Mouse (Mus musculus) ovary, adult 18-20 months (tissue): ENCODE data around the gene Zdhhc8.

Experiments used
- DNase-seq: peaks from one replicate; pipeline ENCODE4 v3.0.0; 2022; ENCODE audit warnings: low spot score, mixed read lengths

The Zdhhc8 gene

DNA sequence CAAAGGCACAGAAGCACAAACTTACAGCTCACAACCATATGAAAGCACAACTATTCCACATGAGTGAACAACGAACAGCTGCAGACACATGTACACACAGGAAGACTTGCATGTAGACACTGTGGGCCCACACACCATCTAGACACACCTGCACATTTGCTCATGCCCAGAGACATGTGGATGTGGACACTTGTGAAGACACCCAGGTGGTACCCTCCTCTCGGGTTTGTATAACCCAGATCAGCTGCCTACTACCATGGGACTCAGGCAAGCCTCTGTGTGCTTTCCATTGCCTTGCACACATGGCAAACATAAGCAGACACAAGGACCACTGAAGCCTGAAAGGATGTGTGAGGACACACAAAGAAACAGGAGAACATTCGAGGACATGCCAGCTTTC lies 3.9 kb downstream of the Zdhhc8 start:
- DNase-seq = no peak

DNA sequence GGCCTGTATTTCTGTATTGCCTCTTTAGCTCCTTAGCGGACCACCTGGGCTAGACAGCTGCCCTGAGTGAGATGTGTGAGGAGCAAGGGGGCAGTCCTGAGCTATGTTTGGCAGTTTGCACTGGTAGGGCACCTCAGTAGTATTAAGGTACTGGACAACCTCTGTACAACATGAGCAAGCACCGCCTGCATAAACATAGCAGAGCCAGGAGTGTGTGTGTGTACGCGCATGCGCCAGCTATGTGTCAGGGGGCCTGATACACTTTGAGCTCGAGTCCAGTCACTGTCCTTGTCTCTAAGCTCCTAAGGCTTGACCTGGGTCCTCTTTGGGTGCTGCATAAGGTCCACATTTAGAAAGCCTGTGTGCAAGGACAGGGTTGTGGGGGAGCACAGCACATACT lies 4.3 kb downstream of the Zdhhc8 start:
- no peak for DNase-seq

DNA sequence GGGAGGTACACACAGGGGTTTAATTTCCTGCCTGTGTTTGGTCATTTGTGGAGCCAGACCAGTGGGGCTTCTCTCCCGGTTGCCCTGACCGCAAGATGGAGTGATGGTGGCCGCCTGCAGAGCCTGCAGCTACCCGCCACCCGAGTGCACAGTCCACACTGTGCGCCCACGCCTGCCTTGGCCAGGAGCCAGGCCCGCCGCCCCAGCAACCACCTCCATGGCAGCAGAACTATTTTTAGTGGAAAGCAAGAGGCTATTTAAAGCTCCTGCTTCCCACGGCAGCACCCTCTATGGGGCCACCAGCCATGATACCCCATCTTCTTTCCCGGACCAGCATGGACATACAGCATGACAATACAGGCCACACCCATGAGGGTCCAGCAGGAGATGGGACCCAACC lies 5.3 kb downstream of the Zdhhc8 start:
- DNase-seq = no peak

DNA sequence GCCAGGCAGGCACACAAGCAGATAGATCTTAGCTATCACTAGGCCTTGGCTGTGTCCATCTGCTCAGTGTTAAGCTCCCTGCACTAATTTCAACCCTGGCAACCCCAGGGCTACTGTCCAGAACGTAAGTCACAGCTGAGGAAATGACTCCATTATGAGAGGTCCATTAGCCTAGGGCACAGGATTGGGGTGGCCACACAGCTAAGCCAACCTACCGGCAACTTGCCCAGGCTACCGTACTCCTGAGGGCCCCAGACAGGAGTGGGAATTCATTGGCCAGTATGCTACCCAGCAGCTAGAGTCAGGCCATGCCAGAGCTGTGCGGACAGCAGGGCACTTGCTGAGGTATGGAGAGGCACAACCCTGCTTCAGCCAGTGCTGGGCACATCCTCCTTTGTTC lies 6.1 kb downstream of the Zdhhc8 start:
- no peak for DNase-seq

DNA sequence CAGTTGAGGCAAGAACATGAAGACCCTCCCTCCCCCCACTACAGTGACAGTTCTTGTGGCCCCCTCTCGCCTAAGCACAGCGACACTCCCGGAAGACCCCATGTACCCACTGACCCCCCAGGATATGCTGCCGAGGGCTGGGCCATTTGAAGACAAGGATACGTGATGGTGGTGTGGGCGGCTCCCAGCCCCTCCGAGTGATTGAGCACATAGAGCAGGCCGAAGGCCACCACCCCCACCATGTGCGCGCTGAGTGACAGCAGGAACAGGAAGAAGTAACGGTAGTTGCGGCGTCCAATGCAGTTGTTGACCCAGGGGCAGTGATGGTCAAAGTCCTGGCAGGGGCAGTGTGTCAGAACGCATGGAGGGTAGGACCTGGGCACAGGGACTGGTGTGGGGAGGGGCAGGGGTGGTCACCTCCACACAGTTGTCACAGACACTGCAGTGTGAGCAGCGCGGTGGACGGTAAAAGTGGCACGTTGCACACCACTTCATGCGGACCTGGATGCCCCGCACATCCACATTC lies 7.0 kb downstream of the Zdhhc8 start:
- DNase-seq = no peak

DNA sequence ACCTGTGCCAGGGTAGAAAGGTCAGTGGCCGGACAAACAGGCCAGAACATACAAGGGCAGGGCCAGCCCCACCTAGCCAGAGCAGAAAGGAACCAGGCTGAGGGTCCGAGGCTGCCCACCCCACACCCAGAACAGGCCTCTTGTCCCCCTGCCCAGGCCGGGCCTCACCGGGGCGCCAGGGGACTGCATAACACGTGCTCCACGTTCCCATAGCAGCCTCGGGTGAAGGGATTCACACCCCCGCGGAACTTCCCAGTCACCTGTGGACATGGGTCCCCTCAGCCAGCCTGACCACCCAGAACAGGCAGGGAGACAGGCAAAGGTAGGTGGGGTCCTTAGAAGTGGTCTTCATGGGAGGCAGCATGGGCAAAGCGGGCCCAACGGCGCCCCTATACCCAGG lies 7.7 kb downstream of the Zdhhc8 start:
- no peak for DNase-seq

DNA sequence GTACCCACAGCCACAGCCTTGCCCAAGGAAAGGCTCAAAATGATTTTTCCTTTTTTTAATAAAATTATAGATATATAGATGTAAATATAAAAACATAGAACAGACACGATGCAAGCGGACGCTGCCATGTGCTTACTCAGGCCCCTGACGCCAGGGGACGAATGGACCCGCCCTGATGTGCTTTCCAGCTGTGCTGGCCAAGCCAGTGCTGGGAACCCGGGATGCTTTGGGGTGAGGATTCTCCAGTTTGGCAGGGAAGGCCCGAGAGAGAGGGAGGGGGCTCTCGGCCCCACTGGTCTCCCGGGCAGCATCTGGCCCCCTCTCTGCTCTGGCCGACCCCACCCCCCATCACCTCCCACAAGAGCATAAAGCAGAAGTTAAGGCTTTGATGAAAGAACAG lies 12.7 kb downstream of the Zdhhc8 start:
- no peak for DNase-seq

DNA sequence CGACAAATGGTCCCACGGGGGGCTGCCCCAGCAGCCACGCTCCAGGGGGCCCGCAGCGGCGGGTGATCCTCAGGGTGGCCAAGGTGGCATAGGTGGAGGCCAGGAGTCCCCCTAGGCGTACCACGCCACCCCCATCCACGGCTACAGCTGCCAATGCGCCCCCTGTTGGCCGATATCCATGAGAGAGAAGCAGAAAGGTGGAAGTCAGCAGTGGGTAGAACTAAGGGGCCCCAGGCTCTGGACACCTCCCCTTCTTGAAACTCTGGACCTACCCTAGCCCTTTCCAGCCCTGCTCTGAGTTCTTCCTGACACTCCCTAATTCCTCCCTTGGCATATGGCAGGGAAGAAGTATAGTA lies 13.4 kb downstream of the Zdhhc8 start:
- no peak for DNase-seq

DNA sequence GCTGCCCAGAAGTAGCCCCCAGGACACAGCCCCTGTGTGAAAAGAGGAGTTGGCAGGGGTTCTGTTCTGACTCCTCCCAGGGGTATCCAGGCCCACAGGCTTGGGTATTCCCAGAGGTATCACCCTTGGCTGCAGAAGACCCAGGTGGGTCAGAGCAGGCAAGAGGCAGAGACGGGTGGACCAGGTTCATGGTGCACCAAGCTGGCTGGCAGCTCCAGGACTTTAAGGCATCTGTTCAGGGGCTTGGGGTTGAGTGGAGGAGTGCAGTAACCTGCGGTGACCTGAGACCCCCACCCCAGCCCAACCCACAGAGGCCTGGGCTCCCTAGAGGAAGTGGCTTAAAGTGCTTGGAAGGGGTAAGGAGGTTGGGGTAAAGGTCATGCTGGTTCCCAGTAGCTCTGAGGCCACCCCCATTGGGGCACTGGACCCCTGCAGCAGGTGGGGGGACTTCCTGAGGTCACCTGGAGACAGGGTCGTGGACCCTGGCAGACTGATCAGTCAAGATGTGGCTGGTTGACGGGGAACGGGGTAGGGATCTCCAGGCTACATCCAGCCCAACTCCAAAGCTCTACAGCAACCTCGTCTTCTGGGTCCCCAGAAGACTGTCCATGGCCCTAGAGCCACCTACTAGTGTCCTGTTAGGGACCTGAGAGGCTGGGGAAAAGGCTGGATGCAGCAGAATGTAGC lies 13.9 kb downstream of the Zdhhc8 start:
- no peak for DNase-seq

DNA sequence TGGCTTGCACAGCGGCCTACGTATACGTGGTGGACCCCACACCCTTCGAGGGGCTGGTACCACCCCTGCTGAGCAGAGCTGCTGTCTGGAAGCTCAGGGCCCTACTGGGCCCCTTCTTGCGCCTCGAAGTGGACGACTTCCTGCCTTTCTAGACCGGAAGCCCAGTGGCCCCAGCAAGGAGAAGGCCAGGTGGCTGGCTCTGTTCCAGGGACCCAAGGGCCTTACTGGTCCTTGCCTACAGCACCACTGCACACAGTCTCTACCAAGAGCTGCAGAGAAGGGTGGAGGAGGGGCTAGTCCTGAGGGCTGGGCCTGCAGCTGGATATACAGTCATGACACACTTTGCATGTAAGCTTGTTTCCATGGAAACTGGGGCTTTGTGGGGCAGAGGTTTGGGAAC lies 14.9 kb downstream of the Zdhhc8 start:
- no peak for DNase-seq

DNA sequence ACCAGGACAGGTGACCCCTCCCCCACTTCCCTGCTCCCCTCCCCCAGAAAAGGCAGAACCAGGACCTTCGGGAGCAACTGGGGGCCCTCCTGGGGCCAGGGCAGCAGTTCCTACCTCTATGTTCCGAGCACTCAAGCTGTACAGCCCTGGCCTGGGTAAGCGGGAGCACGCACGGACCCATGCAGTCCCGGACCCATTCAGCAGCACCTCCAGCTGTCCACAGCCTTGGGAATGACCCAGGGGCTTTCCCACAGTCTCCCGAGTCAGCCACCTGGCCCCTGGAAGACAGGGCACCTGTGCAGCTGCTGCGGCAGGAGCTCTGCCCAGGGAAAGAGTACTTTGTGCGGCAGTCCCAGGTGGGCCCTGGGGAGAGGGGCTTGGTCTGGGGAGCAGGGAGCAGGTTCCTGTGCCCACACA lies 16.3 kb downstream of the Zdhhc8 start:
- no peak for DNase-seq

DNA sequence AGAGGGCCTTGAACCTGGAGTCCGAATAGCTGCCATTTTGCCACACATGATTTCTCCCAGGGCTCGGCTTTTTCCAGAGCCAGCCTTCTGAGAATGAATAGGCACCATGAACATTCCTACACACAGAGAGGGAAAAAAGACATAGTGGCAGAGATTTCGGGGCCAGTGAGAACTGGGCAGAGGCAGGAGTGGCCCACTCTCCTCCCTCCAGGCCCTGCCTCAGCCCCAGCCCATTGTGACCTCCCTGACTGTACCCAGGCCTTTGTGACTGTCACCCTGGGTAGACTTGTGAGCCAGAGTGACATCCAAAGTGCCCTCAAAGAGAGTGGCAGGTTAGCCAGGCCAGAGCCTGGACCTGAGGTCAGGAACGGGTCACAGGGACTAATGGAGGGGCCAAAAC lies 17.4 kb downstream of the Zdhhc8 start, which contains the start of gene Ccdc188:
TSS of gene Ccdc188 (plus strand) at position 301 of the 400 bp plus-strand sequence.
- no peak for DNase-seq

DNA sequence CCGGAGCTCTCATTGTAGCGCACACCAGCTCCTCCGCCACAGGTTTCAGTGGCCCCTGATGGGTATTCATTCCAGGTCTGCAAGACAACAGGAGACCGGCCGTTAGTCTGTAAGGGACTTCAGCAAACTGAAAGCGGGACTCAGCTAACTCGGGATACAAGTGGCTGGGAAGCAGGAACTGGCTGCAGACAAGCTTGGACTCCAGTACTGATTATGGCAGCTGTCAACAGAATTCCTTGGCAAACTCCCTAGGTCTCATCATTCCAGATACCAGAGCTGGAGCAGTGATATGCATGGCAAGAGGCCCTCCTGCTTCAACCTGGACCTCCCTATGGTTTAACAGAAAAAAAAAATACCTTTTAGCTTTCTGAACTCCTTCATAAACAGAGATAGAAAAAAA lies 20.1 kb downstream of the Zdhhc8 start:
- no peak for DNase-seq

DNA sequence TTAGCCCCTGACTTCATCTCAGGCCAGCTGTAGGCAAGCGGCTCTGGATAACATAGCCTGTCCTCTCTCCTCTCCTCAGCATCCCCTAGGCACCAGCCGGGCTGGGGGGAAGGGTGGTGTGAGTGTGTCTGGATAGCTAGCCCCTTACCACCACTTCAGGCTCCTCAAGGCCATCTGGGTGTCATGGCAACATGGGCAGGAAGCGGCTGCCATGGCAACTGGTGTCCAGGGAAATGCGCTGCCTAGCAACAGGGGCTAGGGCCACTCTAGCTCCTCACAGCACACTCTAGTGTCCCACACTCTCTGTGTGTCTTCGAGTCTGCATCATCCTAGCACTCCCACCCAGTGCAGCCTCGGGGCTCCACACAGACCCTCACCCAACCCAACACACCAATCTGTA lies 21.2 kb downstream of the Zdhhc8 start:
- no peak for DNase-seq

DNA sequence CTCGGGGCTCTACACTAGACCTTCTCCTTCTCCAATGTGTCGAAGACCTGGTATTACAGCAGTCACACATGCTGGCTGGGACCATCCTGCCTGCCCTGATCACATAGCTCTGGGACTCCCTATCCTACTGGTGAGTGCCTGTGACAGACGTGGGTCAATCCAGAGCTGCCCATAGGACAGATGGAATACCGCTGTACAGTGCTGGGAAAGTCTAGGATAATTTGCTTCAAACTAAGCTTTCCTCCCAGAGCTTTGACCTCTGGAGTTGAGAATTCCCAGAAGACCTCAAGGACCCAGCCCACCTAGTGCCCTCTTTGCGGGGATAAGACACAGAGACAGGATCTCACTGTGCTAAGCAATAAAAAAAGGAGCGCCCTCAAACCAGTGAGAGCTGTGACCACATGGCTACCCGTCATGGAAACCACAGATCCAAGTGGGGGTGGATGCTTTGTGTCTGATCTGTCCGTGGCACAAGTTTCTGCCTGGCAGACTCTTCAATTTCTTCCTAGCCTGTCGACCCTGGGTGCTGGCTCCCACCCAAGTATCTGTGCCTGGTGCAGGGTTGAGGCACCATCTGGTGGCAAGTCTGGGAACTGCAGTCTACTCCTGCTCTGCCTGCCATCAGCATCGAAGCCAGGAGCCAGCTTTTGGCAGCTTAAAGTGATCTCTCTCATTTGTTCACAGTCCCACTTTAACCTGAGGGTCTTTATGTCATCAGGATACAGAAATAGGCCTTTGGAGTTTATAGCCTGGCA lies 23.3 kb downstream of the Zdhhc8 start:
- peak; percentile 58 for DNase-seq

DNA sequence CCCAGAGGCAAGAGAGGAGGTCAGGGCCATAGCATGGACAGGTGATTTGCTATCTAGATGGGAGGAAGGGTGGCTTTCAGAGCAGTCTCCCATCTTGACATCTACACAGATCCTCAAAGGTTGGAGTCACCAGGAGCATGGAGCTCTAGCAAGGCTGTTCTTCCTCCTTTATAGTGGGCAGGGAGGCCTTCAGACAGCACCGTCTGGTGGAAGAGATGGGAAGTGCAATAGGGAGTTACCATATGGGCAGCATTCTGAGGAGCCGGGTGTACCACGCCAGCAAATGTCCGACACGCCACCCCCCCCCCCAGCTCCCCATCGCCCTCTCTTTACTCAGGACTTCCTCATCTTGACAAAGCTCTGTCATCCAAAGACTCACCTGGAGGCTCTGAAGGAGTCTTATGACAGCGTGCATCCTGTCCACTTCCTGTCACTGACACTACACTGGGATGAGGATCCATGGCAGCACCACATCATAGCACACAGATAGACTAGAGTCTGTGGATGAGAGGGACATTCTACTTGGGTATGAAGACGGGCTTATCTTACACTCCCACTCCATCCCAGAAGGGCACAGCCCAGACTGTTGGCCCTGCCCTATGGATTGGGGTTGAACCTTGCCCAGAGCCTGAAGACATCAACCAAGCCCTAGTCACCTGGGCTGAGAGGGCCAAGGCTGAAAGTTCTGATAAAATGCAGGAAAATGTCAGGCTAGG lies 24.1 kb downstream of the Zdhhc8 start:
- no peak for DNase-seq

DNA sequence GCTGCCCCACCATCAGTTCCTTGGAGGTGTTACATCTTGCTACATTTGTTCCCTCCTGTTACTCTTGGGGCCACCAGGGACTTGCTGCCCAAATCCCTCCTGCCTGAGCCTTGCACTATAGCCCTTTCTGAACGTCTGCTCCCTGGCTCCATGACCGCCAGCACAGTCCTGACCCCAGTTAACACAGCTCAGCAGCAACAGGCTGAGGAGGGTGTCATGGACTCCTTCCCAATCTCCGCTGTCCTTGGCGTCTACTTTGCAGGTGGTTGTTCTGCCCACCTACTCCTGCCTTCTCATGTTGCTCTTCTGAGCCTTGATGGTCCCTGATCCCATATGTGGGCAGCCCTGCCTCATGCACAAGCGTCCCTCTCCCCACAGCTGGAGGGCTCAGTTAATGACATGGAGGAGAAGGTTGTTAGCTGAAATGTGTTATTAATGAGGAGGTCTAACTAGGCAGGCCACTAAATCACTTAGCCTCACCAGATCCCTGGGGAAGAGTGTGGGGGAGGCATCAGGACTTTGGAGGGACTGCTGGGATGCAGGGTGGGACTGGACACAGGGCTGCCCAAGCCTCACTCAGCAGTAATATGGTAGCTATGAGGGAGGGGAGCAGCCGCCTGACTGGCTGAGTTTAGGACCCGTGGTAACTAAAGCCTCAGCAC lies 31.4 kb downstream of the Zdhhc8 start:
- no peak for DNase-seq

DNA sequence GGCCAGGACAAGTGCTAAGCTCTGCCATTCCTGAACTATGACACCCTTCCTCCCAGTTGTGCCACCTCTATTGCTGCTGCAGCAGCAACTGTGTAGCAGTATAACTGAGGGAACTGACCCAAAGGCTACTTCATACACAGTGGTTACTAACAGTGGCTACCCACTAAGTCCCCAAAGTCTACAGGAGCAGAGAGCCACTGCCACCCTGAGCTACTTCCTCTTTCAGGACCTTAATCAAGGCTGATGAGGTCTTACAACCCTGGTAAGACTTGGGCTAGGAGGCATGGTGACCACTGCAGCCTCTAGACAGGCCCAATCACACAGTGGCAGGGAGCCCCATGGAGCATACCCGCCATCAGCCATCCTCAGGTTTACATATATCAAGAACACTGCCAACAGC lies 32.9 kb downstream of the Zdhhc8 start:
- DNase-seq = no peak

DNA sequence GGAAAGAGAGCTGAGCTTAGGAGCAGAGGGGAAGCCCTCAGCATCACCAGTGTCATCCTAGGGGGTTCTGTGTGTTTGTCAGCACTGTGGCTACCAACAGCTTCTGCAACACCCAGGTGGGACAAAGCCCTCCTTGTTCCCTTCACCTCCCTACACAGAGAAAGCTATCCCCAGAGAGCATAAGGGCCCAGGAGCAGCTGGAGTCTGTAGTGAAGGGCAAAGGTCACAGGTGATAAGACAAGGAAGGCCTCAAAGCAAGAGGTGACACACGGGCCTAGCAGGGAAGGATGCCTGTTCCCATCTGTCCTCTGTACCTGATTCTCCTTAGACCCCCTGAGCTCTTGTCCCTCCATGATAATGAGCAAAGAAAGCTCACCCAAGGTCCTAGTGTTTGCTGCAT lies 33.3 kb downstream of the Zdhhc8 start:
- no peak for DNase-seq

DNA sequence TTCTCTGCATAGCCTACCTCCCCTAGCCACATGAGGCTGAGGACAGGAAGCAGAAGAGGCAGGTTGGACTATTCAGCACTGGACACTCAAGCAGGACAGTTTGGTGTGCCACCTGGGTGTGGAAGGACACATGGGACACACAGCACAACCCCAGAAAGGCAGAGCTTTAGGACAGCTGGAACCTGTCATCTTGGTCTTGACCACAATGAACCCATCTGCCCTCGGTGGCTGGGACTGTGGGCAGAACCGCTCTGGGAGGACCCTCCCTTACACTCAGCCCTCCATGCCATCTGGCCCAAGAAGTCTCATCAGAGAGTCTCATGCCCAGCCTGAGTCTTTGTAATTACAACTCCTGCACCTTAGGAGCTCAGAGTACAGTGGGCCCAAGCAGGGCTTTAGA lies 34.9 kb downstream of the Zdhhc8 start:
- DNase-seq = no peak

DNA sequence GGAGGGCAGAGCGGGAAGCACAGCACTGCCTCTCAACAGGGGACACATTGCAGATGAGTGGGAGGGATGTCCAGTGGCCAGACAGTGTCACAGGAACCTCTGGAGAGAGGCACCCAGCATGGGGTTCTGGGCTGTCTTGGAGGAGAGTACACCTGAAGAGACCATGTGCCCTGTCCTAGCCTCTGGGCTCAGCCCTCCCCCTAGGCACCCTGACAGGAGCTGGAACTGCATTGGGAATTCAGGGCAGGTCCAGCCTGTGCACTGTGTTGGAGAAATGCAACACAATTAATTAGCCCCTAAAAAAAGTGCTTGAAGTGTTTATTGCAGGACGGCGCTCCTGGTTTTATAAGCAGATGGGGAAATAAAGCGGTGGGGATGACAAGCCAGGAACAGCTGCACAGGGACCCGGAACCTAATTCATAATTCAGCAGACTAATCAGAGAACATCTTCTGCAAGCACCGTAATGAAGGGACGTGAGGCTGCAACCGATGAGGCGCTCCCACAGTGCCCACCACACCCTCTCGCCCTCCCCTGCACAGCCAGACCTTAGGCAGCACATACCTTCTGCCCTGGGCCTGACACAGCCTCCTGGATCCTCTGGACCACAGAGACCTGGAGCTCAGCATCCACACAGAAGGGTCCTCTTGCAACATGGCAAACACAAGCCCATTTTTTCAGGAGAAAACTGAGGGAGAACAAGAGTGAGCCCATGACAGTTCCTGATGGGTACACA lies 36.4 kb downstream of the Zdhhc8 start:
- no peak for DNase-seq

DNA sequence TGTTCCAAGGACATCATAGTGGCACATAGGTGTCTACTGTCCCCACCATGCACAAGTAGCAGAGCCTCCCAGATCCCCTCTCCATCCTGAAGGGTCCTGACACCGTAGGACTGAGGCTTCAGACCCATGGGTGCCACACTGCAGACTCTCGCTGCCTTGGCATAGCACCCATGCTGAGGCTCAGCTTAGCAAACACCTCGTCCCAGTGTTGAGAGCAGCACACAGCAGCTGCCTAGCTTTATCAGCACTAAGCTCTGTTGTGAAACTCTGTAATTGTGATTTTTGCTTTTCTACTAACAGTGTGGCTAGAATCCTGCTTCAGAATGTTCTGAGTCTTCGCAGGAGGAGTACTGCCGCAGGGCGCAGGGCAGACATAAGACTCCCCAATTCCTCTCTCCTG lies 37.1 kb downstream of the Zdhhc8 start:
- DNase-seq = no peak
